Mouse (Mus musculus): ENCODE data around the gene Lmntd2. TPM values are rescaled to one million over a fixed set of nuclear protein-coding genes. Genes with fewer than 3 reads are reported as not detected.

Gene Lmntd2
- polyA plus RNA-seq, 1 experiment from 2014 or later = 0.35 TPM

DNA sequence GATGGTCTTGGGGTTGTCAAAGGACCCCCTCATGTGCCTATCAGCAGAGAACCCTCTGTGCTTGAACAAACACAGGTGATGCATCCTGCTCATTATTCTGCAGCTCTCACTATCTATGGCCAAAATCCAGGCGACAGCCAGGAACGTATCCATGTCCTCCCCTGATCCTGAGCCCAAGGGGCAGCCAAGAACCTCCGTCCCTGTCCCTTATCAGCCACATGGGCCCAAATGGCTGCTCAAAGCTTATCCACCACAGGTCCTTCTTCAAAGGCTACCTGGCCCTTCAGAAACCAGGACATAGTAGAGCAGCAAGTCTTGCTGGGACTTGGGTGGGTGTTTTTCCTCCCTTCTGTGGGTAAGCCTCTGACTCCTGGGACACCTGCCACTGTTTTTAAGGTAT lies 25.7 kb downstream of the Lmntd2 start:
- no peak overlapping the region for H3K9ac ChIP-seq (ENCODE audit: low read depth, low read length)
- no peaks in the 10 kb centered on the region for H3K27me3 ChIP-seq (replicated peaks; ENCODE audit: control insufficient read depth, insufficient read depth, low read length)
- no peak overlapping the region for H3K4me2 ChIP-seq (ENCODE audit: low read length)
- no peak overlapping the region for H3K27ac ChIP-seq (ENCODE audit: low read depth, low read length)
- H3K4me1 ChIP-seq (ENCODE audit: control insufficient read depth, insufficient read depth, low read depth, low read length) = peaks cover 11% of the 10 kb centered on the region
- H3K9me3 ChIP-seq (ENCODE audit: control insufficient read depth, low read length) = no peaks in the 10 kb centered on the region
- 88% methylated on average over 3 of the region's 3 CpGs for WGBS
- ATAC-seq = no peak
- no peak overlapping the region for H3K4me3 ChIP-seq (ENCODE audit: low read length)
- H3K36me3 ChIP-seq (ENCODE audit: control insufficient read depth, insufficient read depth, low read length) = peaks cover 26% of the 10 kb centered on the region

DNA sequence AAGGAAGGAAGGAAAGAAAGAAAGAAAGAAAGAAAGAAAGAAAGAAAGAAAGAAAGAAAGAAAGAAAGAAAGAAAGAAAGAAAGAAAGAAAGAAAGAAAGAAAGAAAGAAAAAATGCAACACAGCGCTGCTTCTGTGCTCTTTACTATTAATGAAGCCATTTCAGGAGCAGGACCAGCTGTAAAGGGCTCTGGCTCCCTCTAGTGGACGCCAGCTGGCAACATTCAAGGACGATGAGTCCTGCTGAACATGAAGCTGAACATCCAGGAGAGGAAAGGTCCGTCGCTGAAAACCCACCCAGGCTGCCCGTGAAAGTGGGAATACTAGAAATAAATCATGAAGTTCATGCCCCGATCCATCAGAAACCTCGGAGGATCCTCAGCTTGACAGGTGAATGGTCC lies 37.7 kb downstream of the Lmntd2 start:
- H3K4me1 ChIP-seq (ENCODE audit: control insufficient read depth, insufficient read depth, low read depth, low read length) = peaks cover 5% of the 10 kb centered on the region

DNA sequence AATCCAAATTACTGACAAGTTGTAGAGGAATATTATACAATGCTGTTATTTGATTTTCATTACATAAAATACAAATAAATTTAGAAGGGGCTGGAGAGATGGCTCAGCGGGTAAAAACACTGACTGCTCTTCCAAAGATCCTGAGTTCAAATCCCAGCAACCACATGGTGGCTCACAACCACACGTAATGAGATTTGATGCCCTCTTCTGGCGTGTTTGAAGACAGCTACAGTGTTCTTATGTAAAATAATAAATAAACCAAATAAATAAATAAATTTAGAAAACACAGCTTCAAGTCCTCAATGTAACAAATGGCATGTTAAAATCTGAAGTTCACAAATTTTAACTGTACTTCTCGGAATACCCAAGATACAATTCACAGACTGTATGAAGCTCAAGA lies 38.8 kb downstream of the Lmntd2 start:
- H3K9ac ChIP-seq (ENCODE audit: low read depth, low read length) = no peak overlapping the region

More for the DNA sequence above, 37.7 kb downstream of the Lmntd2 start:
- Histone ChIP-seq H3K27me3 (replicated peaks; ENCODE audit: control insufficient read depth, insufficient read depth, low read length) (no peaks in the 10 kb centered on the region), H3K9me3 (ENCODE audit: control insufficient read depth, low read length) (no peaks in the 10 kb centered on the region), H3K4me3 (ENCODE audit: low read length) (no peak overlapping the region), H3K27ac (ENCODE audit: low read depth, low read length) (no peak overlapping the region), H3K4me2 (ENCODE audit: low read length) (no peak overlapping the region), H3K9ac (ENCODE audit: low read depth, low read length) (0 out of 2 replicates have a peak overlapping the region, but pooled peaks have one; percentile 6), H3K36me3 (ENCODE audit: control insufficient read depth, insufficient read depth, low read length) (no peaks in the 10 kb centered on the region)
- 2% methylated on average over 8 of the region's 8 CpGs for WGBS
- no peak for ATAC-seq

DNA sequence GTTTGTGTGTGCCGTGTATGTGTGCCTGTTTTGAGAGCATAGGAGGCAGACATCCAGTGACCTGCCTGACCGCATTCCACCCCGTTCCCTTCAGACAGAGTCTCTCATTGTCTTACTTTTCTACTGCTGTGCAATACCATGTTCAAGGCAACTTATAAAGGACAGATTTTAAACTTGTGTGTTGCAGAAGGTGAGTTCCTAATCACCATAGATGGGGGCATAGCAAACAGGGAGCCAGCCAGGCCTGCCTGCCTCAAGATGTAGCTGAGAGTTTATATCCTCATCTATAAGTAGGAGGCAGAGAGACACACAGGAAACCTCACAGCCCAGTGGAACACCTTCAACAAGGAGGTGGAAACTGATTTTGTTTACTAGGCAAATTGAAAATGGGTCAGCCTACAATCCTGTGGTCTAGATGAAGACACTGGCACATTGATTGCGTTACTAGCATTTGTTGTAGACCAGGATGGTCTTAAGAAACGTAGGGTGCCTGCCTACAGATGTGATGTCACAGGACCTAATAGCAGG lies 40.5 kb downstream of the Lmntd2 start:
- Histone ChIP-seq H3K27me3 (replicated peaks; ENCODE audit: control insufficient read depth, insufficient read depth, low read length) (no peaks in the 10 kb centered on the region), H3K27ac (ENCODE audit: low read depth, low read length) (peak overlapping the region; percentile 92; the same call in 1 of the 2 replicates), H3K9me3 (ENCODE audit: control insufficient read depth, low read length) (no peaks in the 10 kb centered on the region), H3K4me1 (ENCODE audit: control insufficient read depth, insufficient read depth, low read depth, low read length) (peaks cover 5% of the 10 kb centered on the region), H3K36me3 (ENCODE audit: control insufficient read depth, insufficient read depth, low read length) (no peaks in the 10 kb centered on the region), H3K4me3 (ENCODE audit: low read length) (peak overlapping the region; percentile 54), H3K4me2 (ENCODE audit: low read length) (peak overlapping the region; percentile 75), H3K9ac (ENCODE audit: low read depth, low read length) (no peak overlapping the region)
- ATAC-seq = no peak
- 83% methylated on average over 5 of the region's 5 CpGs for WGBS

More for the DNA sequence above, 38.8 kb downstream of the Lmntd2 start:
- no peak overlapping the region for H3K4me2 ChIP-seq (ENCODE audit: low read length)
- H3K27me3 ChIP-seq (replicated peaks; ENCODE audit: control insufficient read depth, insufficient read depth, low read length) = no peaks in the 10 kb centered on the region
- H3K27ac ChIP-seq (ENCODE audit: low read depth, low read length) = no peak overlapping the region
- WGBS = 87% methylated on average over 4 of the region's 4 CpGs
- ATAC-seq = no peak
- peaks cover 5% of the 10 kb centered on the region for H3K4me1 ChIP-seq (ENCODE audit: control insufficient read depth, insufficient read depth, low read depth, low read length)
- no peak overlapping the region for H3K4me3 ChIP-seq (ENCODE audit: low read length)
- no peaks in the 10 kb centered on the region for H3K9me3 ChIP-seq (ENCODE audit: control insufficient read depth, low read length)
- no peaks in the 10 kb centered on the region for H3K36me3 ChIP-seq (ENCODE audit: control insufficient read depth, insufficient read depth, low read length)

DNA sequence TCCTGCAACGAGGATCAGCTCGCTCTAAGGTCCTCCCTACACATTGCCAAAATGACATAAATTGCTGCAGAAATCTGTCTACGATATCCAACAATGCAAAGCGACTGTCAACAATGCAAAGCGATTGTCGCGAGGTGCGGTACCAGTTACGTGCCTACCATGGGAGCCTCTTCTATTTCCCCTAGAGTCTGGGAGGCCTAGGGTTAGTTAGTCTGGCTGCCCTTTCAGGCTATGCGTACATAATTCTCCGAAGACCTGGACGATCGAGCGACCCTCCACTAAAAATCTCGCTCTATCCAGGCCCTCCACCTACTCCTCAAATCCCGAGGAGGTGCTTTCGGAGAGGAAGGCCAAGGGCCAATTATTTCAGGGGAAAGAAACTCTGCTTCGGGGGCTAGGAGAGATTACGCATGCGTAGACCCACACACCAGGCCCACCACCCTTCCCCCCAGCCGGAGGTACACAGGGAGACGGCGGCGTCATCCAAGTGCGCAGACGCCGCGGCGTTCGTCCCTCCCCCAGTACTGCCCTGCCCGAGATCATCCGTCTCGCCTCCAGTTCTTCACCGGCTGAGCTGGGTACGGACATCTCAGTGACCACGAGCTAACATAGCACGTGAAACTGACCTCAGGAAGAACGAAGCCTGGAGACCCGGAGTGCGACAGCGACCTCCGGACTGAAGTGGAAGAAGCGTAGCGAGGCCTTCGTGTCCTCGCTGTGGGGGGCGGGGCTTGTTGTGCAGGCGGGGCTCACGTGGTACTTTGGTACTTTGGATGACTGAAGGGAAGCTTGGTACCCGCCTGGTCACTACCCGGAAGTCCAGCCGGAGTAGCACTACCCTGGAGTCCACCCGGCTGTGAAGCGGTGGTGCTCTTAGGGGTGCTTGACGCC lies 41.5 kb downstream of the Lmntd2 start, which contains the start of gene Rnh1:
Rnh1 (minus strand) TSS at position 742 of the 891 bp plus-strand sequence.
- Histone ChIP-seq H3K4me3 (ENCODE audit: low read length) (peak within 1 kb of the TSS; percentile 54), H3K4me1 (ENCODE audit: control insufficient read depth, insufficient read depth, low read depth, low read length) (peaks cover 5% of the 10 kb centered on the region), H3K36me3 (ENCODE audit: control insufficient read depth, insufficient read depth, low read length) (no peaks in the 10 kb centered on the region), H3K4me2 (ENCODE audit: low read length) (peak within 1 kb of the TSS; percentile 75), H3K27ac (ENCODE audit: low read depth, low read length) (peak within 1 kb of the TSS; percentile 92), H3K27me3 (replicated peaks; ENCODE audit: control insufficient read depth, insufficient read depth, low read length) (no peaks in the 10 kb centered on the region), H3K9ac (ENCODE audit: low read depth, low read length) (peak within 1 kb of the TSS; percentile 69), H3K9me3 (ENCODE audit: control insufficient read depth, low read length) (no peaks in the 10 kb centered on the region)
- 2% methylated on average over 51 of the region's 55 CpGs for WGBS
- peak; percentile 98 for ATAC-seq

DNA sequence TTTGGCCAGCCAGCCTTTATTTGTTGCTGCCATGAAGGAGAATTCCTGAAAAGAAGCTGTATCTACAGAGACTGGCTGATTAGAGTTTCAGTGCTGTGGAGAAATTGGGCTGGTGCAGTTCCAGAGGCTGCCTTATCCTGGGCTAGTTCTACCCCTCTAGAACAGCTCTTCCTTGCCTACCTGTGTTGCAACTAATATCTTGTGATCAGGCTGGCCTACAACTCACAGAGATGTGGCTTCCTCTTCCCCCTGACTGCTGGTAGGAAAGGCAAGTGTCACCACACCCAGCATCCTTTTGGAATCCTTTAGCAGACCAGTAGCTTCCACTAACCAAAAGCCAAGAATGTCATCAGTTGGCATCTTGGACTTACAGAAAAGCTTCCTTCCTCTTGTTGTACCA lies 44.0 kb downstream of the Lmntd2 start:
- Histone ChIP-seq H3K36me3 (ENCODE audit: control insufficient read depth, insufficient read depth, low read length) (no peaks in the 10 kb centered on the region), H3K27me3 (replicated peaks; ENCODE audit: control insufficient read depth, insufficient read depth, low read length) (no peaks in the 10 kb centered on the region), H3K4me2 (ENCODE audit: low read length) (no peak overlapping the region), H3K27ac (ENCODE audit: low read depth, low read length) (no peak overlapping the region), H3K9ac (ENCODE audit: low read depth, low read length) (no peak overlapping the region), H3K9me3 (ENCODE audit: control insufficient read depth, low read length) (no peaks in the 10 kb centered on the region), H3K4me3 (ENCODE audit: low read length) (no peak overlapping the region), H3K4me1 (ENCODE audit: control insufficient read depth, insufficient read depth, low read depth, low read length) (peaks cover 5% of the 10 kb centered on the region)
- ATAC-seq = no peak

DNA sequence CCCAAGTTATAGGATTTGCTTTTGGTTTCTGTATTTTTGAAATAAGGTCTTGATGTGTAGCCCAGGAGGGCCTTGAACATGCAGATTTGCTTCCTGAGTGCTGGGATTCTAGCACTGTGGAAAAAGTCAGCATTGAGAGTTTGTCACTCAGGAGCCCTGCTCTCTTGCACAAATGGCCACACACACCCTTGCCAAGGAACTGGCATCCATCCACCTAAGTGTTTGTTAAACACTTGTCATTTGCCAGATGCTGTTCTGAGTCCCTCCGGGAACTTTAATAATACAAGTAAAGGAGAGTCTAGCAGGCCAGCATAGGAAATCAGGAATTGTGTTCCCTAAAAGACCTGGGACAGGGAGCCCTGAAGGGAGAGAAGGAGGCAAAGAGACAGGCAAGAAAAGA lies 44.6 kb downstream of the Lmntd2 start:
- H3K9ac ChIP-seq (ENCODE audit: low read depth, low read length) = no peak overlapping the region
- no peaks in the 10 kb centered on the region for H3K27me3 ChIP-seq (replicated peaks; ENCODE audit: control insufficient read depth, insufficient read depth, low read length)
- no peaks in the 10 kb centered on the region for H3K36me3 ChIP-seq (ENCODE audit: control insufficient read depth, insufficient read depth, low read length)
- 67% methylated on average over 1 of the region's 1 CpGs for WGBS
- H3K9me3 ChIP-seq (ENCODE audit: control insufficient read depth, low read length) = no peaks in the 10 kb centered on the region
- no peak overlapping the region for H3K4me2 ChIP-seq (ENCODE audit: low read length)
- H3K4me1 ChIP-seq (ENCODE audit: control insufficient read depth, insufficient read depth, low read depth, low read length) = peaks cover 5% of the 10 kb centered on the region
- no peak for ATAC-seq
- H3K27ac ChIP-seq (ENCODE audit: low read depth, low read length) = no peak overlapping the region
- H3K4me3 ChIP-seq (ENCODE audit: low read length) = no peak overlapping the region

DNA sequence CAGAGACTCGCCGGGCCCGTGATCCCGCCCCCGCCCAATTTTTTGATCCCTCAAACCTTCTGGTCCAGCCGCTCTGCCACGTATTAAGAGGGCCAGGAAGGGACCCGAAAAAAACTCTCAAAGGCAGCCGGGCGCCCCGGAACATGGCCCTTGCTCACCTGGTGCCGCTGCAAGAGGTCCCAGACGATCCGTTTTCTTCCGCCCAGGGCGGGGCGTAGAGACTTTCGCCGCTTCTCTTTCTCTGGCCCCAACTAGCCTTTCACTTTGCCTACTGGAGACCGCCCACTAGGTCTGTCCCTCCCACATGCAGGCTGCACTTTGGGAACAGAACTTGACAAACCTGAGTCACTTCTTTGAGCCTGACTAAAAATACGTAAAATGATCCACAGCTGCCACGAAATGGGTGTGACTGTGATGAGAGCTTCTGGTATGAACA lies 45.3 kb downstream of the Lmntd2 start:
- Histone ChIP-seq H3K4me1 (ENCODE audit: control insufficient read depth, insufficient read depth, low read depth, low read length) (peaks cover 5% of the 10 kb centered on the region), H3K4me2 (ENCODE audit: low read length) (peak overlapping the region; percentile 54), H3K9me3 (ENCODE audit: control insufficient read depth, low read length) (no peaks in the 10 kb centered on the region), H3K27ac (ENCODE audit: low read depth, low read length) (no peak overlapping the region), H3K27me3 (replicated peaks; ENCODE audit: control insufficient read depth, insufficient read depth, low read length) (no peaks in the 10 kb centered on the region), H3K4me3 (ENCODE audit: low read length) (peak overlapping the region; percentile 33), H3K36me3 (ENCODE audit: control insufficient read depth, insufficient read depth, low read length) (no peaks in the 10 kb centered on the region), H3K9ac (ENCODE audit: low read depth, low read length) (peak overlapping the region; percentile 54)
- 5% methylated on average over 22 of the region's 22 CpGs for WGBS
- no peak for ATAC-seq

DNA sequence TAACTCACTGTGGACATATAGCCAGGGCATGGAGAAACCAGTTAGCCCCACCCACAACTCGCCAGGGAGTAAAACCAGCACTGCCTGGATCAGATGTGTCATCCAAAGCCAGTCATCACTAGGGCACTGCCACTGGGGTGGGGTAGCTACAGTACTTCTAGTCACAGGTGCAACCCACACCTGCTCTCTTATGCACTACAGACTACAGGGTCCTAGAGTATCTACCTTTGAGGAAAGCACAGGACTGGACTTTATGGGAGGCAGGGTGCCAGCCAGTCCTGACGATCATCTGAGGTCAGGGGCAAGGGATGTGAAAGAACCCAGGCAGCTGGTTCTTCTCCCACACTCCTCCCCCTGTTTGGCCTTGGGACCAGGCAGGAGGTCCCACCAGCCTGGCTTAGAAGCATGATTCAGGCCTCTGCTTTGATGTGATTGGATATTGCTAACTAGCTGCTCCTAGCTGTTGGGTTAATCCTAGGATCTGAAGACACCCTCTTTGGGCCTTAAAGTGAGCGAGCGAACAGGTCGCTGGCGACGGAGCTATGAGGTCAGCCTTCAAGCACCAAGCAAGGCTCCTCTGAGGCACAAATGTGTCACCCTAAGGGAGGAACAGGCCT lies 45.9 kb downstream of the Lmntd2 start:
- peak overlapping the region; percentile 54 for H3K4me2 ChIP-seq (ENCODE audit: low read length)
- no peaks in the 10 kb centered on the region for H3K9me3 ChIP-seq (ENCODE audit: control insufficient read depth, low read length)
- no peaks in the 10 kb centered on the region for H3K36me3 ChIP-seq (ENCODE audit: control insufficient read depth, insufficient read depth, low read length)
- H3K4me3 ChIP-seq (ENCODE audit: low read length) = peak overlapping the region; percentile 33
- no peak overlapping the region for H3K27ac ChIP-seq (ENCODE audit: low read depth, low read length)
- no peak for ATAC-seq
- 23% methylated on average over 7 of the region's 7 CpGs for WGBS
- no peaks in the 10 kb centered on the region for H3K27me3 ChIP-seq (replicated peaks; ENCODE audit: control insufficient read depth, insufficient read depth, low read length)
- peak overlapping the region; percentile 54 for H3K9ac ChIP-seq (ENCODE audit: low read depth, low read length)
- H3K4me1 ChIP-seq (ENCODE audit: control insufficient read depth, insufficient read depth, low read depth, low read length) = peaks cover 1% of the 10 kb centered on the region

Data from hindbrain, embryonic 16.5 days (tissue).